Mouse (Mus musculus): ENCODE data around the gene Cyp8b1.

Cyp8b1 gene

DNA sequence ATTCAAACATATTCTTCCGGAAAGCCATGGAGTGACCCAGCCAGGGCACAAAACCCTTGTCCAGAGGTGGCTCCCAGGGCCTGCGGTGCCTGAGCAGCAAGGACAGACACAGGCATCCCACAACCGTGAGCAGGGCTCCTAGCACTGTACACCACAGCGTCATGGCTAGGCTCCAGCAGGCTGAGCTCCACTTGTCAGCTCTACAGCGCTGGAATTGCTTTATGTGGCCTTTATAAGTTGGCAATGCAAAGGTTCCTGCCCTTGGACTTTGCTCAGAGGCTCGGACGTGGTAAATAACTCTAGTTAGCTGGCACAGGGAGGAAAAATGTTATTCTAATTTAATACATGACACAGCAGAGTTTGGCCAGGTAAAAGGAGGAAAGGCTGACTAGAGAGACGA, at the start of gene Cyp8b1:
Gene Cyp8b1 (minus strand): TSS at position 204 of the 400 bp plus-strand sequence.
- no peak for DNase-seq (ENCODE audit: low spot score)

- no peak for DNase-seq (ENCODE audit: low spot score)
Observed at GRCm38 (mm10) chr9:121964941-121965340, 48.8 kb upstream of the Cyp8b1 start.

- DNase-seq (ENCODE audit: low spot score), result no peak
Observed at GRCm38 (mm10) chr9:121959966-121960635, 44.0 kb upstream of the Cyp8b1 start.

GRCm38 (mm10) chr9:121952596-121952995, 36.5 kb upstream of the Cyp8b1 start:
- no peak for DNase-seq (ENCODE audit: low spot score)

- no peak for DNase-seq (ENCODE audit: low spot score)
Observed at GRCm38 (mm10) chr9:121951114-121951423, 35.0 kb upstream of the Cyp8b1 start.

- no peak for DNase-seq (ENCODE audit: low spot score)
Observed at GRCm38 (mm10) chr9:121950418-121951113, 34.5 kb upstream of the Cyp8b1 start, which contains the start of gene Fam198a. Fam198a (plus strand) TSS chr9:121950988.

DNA sequence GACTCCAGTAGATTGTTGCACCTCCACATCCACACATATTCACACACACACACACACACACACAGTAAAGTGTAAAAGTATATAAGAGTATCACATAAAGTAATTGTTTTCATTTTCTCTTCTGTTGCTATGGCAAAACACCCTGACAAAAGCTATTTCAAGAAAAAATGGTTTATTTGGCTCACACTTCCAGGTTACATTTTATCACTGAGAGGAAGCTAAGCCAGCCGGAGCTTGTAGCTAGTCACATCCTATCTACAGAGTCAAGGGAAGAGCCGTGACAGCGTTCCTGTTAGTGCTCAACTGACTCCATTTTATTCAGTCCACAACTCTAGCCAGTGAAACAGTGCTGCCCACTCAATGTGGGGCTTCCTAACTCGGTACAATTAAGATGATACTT, 32.3 kb upstream of the Cyp8b1 start:
- no peak for DNase-seq (ENCODE audit: low spot score)

GRCm38 (mm10) chr9:121947784-121948183, 31.7 kb upstream of the Cyp8b1 start:
- peak; percentile 37 for DNase-seq (ENCODE audit: low spot score)

GRCm38 (mm10) chr9:121943628-121944027, 27.5 kb upstream of the Cyp8b1 start:
- DNase-seq (ENCODE audit: low spot score), result no peak

GRCm38 (mm10) chr9:121943005-121943404, 26.9 kb upstream of the Cyp8b1 start:
- DNase-seq (ENCODE audit: low spot score), result no peak

DNA sequence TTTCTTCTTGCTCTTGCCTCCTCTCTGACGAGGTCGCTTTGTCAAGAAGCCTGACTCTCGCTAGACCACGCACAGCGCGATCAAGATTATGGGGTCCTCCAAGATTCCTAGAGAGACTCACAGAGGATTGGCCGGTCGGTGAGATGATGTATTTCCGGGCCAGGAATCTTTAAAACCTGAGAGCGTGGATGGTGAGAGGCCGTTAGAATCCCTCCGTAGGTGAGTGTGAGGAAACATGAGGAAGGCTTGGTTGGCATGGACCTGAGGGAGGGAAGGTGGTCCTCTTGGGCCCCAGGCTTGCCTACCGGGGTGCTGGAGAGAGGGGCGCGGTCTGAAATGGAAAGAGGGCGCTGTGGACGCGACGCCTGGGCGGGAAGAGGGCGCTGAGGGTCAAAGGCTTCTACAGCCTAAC, 21.8 kb upstream of the Cyp8b1 start:
- no peak for DNase-seq (ENCODE audit: low spot score)

DNA sequence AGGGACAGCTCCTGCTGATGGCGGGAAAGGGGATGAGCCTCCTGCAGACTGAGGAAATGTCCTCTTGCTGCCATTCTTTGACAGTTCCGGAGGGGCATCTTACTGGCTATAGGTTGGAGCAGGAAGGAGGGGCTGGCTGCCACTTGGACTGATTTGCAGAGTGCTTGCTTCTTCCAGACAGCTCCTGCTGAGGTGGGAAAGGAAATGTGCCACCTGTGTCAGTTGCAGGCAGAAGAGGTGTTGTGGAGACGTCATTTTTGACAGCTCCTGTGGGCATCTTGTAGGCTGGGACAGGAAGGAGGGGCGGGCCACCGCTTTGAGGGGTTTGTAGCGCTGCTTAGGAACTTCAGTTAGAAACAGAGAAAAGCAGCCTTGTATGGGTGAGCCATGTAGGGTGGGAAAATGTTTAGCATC, 21.4 kb upstream of the Cyp8b1 start:
- DNase-seq (ENCODE audit: low spot score), result no peak

GRCm38 (mm10) chr9:121936952-121937351, 20.8 kb upstream of the Cyp8b1 start:
- DNase-seq (ENCODE audit: low spot score), result no peak

- DNase-seq (ENCODE audit: low spot score), result no peak
Observed at GRCm38 (mm10) chr9:121934856-121935255, 18.8 kb upstream of the Cyp8b1 start.

DNA sequence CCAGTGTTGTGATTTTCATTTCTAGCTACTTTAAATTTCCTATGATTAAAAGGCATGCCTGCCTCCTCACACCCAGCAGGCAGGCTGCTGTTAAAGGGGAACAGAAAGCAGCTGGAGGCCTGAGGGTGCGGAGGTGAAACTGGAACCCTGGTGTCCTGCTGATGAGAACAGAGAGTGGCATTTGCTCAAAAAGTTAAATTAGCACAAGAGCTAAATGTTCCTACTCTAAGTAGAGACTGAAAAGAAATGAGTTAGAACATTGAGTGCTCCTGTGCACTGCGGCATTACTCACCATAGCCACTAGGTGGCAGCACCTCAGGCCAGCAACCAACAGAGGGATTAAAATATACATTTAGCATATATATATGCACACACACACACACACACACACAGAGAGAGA, 12.4 kb upstream of the Cyp8b1 start:
- DNase-seq (ENCODE audit: low spot score), result peak; percentile 35

GRCm38 (mm10) chr9:121927721-121928120, 11.6 kb upstream of the Cyp8b1 start:
- no peak for DNase-seq (ENCODE audit: low spot score)

DNA sequence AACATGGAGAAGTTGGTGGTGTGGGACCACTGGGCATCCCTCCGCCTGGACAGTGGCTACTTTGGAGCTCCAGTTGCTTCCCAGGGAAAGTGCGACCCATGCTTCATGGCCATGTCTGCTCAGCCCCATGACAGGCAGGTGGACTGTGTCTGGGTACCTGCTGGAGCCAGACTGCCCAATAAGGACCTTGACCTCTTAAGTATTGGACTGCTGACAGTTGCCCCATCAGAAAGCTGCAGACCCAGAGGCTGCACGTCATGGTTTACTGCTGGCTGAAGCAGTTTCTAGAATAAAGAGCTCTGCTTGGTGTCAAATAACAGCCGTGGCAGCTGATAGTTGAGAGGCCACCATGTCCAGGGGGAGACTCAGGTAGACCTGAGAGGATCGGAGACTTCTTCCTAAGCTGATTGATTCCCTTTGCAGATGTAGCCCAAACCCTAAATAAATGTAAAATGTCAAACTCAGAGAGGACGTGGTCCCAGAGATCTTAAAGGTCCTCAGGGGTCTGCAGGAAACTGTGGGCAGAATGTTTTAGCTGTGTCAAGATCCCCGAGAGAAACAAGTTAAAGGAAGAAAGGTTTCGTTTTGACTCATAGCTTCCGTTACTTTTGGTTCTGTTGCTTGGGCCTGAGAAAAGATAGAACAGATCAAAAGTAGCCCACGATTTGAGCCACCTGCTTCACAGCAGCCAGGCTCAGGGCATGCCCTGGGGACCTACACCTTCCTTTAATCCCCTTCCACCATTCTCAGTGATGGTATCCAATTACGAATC, 10.7 kb upstream of the Cyp8b1 start:
- DNase-seq (ENCODE audit: low spot score), result no peak

- no peak for DNase-seq (ENCODE audit: low spot score)
Observed at GRCm38 (mm10) chr9:121925959-121926358, 9.9 kb upstream of the Cyp8b1 start.

- DNase-seq (ENCODE audit: low spot score), result no peak
Observed at GRCm38 (mm10) chr9:121924901-121925560, 8.9 kb upstream of the Cyp8b1 start.

DNA sequence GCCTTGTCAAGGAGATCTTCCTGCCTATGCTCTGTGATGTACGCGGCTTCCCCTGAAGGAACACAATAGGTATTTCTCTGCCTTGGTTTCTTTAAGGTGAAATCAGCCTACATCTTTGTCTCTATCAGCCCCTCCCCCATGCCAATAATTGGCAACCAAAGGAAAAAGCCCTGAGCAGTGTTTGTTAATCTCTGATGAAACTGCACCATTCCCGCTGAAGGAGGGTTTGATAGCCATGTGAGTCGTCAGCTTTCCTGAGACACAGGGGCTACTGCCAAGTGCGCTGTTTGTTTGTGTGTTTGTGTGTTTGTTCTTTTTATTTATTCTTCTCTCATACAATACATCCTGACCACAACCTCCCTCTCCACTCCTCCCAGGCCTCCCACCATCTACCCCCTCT, 7.8 kb upstream of the Cyp8b1 start:
- DNase-seq (ENCODE audit: low spot score), result no peak

- DNase-seq (ENCODE audit: low spot score), result no peak
Observed at GRCm38 (mm10) chr9:121923443-121923842, 7.3 kb upstream of the Cyp8b1 start.

GRCm38 (mm10) chr9:121919027-121919501, 3.0 kb upstream of the Cyp8b1 start:
- DNase-seq (ENCODE audit: low spot score), result no peak

Measured in layer of hippocampus, adult 9-10 months (tissue).